Mouse (Mus musculus): ENCODE results near the gene Gm10065. TPM values are rescaled to one million over a fixed set of nuclear protein-coding genes. Genes with fewer than 3 reads are reported as not detected.

Gm10065 gene
- total and polyA plus RNA-seq, 3 experiments, result not detected

DNA sequence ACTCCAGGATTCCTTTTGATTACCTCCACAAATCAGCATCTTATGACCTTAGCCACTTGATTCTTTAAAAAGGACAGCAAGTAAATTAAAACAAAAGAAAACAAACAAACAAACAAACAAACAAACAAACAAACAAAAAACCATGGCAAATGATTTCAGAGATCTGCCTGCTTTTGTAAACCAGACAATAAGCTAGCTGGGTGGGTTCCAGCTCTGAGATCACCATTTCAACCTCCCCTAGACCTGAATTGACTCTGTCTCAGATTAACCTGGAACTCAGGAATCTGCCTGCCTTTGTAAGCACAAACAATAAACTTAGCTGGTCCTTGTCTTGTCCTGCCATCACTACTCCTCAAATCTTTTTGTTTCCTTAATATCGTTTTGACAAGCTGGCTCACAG, 7.6 kb upstream of the Gm10065 start:
- TF ChIP-seq MAFK (IDR thresholded peaks at IDR 0.05; ENCODE audit: borderline replicate concordance, low read depth, low read length) (no peak), POLR2AphosphoS2 (IDR thresholded peaks at IDR 0.05; ENCODE audit: low read length) (no peak)
- H3K27ac ChIP-seq (ENCODE audit: control insufficient read depth, low read depth, low read length), result no peak overlapping the region
- no peak overlapping the region for H3K9ac ChIP-seq (ENCODE audit: control insufficient read depth, low read depth, low read length, poor library complexity, severe bottlenecking)

DNA sequence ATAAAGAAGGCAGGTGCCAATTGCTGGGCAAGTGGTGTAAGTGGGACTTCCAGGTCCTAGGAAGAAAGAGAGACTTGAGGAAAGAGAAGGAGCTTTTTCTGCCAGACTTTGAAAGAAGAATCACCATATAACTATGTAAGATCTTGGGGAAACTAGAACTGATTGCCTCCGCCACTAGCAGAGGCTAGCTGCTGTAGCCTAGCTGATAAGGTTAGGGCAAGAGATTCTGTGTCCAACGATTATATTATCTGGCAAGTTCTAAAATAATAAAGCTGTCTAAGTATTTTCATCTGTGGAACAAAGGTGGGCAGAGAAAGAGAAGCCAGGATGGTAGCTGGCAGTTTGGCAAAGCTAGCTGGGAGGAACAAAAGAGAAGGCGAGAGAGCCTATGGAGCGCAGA, 6.8 kb downstream of the Gm10065 start:
- peaks cover 0 to 7% of the 10 kb centered on the region in 2 experiments; a peak in 2 of 4 replicates for H3K36me3 ChIP-seq (ENCODE audit: control insufficient read depth in 1 of 2, insufficient read depth in 2 of 2, low read length in 2 of 2)
- H3K27ac ChIP-seq (ENCODE audit: control insufficient read depth, low read depth, low read length), result no peak overlapping the region
- no peaks in the 10 kb centered on the region for H3K9me3 ChIP-seq (replicated peaks; ENCODE audit: insufficient read depth, low read length)
- TF ChIP-seq TAL1 (IDR thresholded peaks at IDR 0.05; ENCODE audit: low read length) (peak; percentile 12; the same call in 1 of the 2 replicates), GATA1 (IDR thresholded peaks at IDR 0.05; ENCODE audit: low read depth, low read length) (peak; percentile 78), EP300 (IDR thresholded peaks at IDR 0.05; ENCODE audit: low read depth in 1 of 2, low read length in 2 of 2) (peak; percentile 54 to 70; a peak in 3 of 4 replicates), TCF12 (IDR thresholded peaks at IDR 0.05; ENCODE audit: low read depth, low read length) (peak; percentile 71), ELF1 (IDR thresholded peaks at IDR 0.05; ENCODE audit: low read depth, low read length) (no peak), TBP (IDR thresholded peaks at IDR 0.05; ENCODE audit: low read depth, low read length) (no peak)
- peak; percentile 48 for DNase-seq (ENCODE audit: low read depth, low spot score)
- H3K27me3 ChIP-seq (ENCODE audit: control insufficient read depth in 1 of 2, insufficient read depth in 2 of 2, low read length in 2 of 2), result no peaks in the 10 kb centered on the region; a peak in 1 of 4 replicates
- no peaks in the 10 kb centered on the region for H3K79me2 ChIP-seq (ENCODE audit: control insufficient read depth, insufficient read depth, low read length, poor library complexity)
- H3K4me1 ChIP-seq (ENCODE audit: control insufficient read depth in 1 of 2, insufficient read depth in 2 of 2, low read length in 2 of 2), result peaks cover 0 to 7% of the 10 kb centered on the region in 2 experiments; a peak in 2 of 4 replicates
- H3K4me3 ChIP-seq (ENCODE audit: control insufficient read depth in 1 of 2, insufficient read depth in 1 of 2, low read depth in 2 of 2, low read length in 2 of 2), result peak overlapping the region in 1 of 2 experiments; percentile 19; a peak in 2 of 4 replicates
- H3K9ac ChIP-seq (ENCODE audit: control insufficient read depth, low read depth, low read length, poor library complexity, severe bottlenecking), result peak overlapping the region; percentile 30; the same call in 1 of the 2 replicates

More for the DNA sequence above, 7.6 kb upstream of the Gm10065 start:
- no peak for DNase-seq (ENCODE audit: low read depth, low spot score)
- Histone ChIP-seq H3K36me3 (ENCODE audit: control insufficient read depth in 1 of 2, insufficient read depth in 2 of 2, low read length in 2 of 2) (no peaks in the 10 kb centered on the region), H3K9me3 (replicated peaks; ENCODE audit: insufficient read depth, low read length) (no peaks in the 10 kb centered on the region), H3K4me3 (ENCODE audit: control insufficient read depth in 1 of 2, insufficient read depth in 1 of 2, low read depth in 2 of 2, low read length in 2 of 2) (no peak overlapping the region), H3K4me1 (ENCODE audit: control insufficient read depth in 1 of 2, insufficient read depth in 2 of 2, low read length in 2 of 2) (no peaks in the 10 kb centered on the region), H3K27me3 (ENCODE audit: control insufficient read depth in 1 of 2, insufficient read depth in 2 of 2, low read length in 2 of 2) (peaks cover 0 to 1% of the 10 kb centered on the region in 2 experiments; a peak in 2 of 4 replicates), H3K79me2 (ENCODE audit: control insufficient read depth, insufficient read depth, low read length, poor library complexity) (no peaks in the 10 kb centered on the region)

DNA sequence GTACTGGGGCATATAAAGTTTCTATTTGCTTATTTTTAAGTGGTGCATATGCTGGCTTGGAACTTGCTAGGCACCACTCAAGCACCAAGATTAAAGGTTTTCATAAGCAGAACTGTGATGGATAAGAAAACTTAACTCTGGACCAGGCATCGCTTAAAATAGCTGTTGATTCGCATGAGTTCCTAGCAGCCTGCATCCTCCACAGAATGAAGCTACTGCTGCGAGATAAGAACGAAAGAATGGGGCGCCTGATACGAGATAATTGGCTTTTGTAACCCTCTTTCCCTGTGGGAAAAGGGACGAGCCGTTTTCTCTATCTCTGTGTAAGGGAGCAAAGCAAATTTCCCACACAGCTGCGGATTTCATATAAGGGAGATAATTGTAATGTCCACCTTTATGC, 10.1 kb downstream of the Gm10065 start:
- Histone ChIP-seq H3K79me2 (ENCODE audit: control insufficient read depth, insufficient read depth, low read length, poor library complexity) (no peaks in the 10 kb centered on the region), H3K4me1 (ENCODE audit: control insufficient read depth in 1 of 2, insufficient read depth in 2 of 2, low read length in 2 of 2) (peaks cover 0 to 7% of the 10 kb centered on the region in 2 experiments; a peak in 2 of 4 replicates), H3K36me3 (ENCODE audit: control insufficient read depth in 1 of 2, insufficient read depth in 2 of 2, low read length in 2 of 2) (peaks cover 0 to 7% of the 10 kb centered on the region in 2 experiments; a peak in 2 of 4 replicates), H3K9me3 (replicated peaks; ENCODE audit: insufficient read depth, low read length) (no peaks in the 10 kb centered on the region), H3K27me3 (ENCODE audit: control insufficient read depth in 1 of 2, insufficient read depth in 2 of 2, low read length in 2 of 2) (peaks cover 0 to 3% of the 10 kb centered on the region in 2 experiments; a peak in 3 of 4 replicates), H3K4me3 (ENCODE audit: control insufficient read depth in 1 of 2, insufficient read depth in 1 of 2, low read depth in 2 of 2, low read length in 2 of 2) (0 out of 4 replicates have a peak overlapping the region, but pooled peaks of 1 of the 2 experiments have one; percentile 1), H3K9ac (ENCODE audit: control insufficient read depth, low read depth, low read length, poor library complexity, severe bottlenecking) (no peak overlapping the region), H3K27ac (ENCODE audit: control insufficient read depth, low read depth, low read length) (no peak overlapping the region)
- TF ChIP-seq CTCF (IDR thresholded peaks at IDR 0.05 in 2 of 3, conservative IDR thresholded peaks at IDR 0.05 in 1 of 3; ENCODE audit: control insufficient read depth in 1 of 3, insufficient read depth in 1 of 3, low read depth in 2 of 3, low read length in 3 of 3, poor library complexity in 1 of 3, severe bottlenecking in 1 of 3) (no peak), TCF12 (IDR thresholded peaks at IDR 0.05; ENCODE audit: low read depth, low read length) (peak; percentile 36; the same call in 1 of the 2 replicates), MXI1 (IDR thresholded peaks at IDR 0.05; ENCODE audit: low read depth, low read length) (0 out of 2 replicates have a peak, but pooled peaks have one; percentile 11), NELFE (IDR thresholded peaks at IDR 0.05; ENCODE audit: low read depth, low read length) (no peak), CHD2 (IDR thresholded peaks at IDR 0.05; ENCODE audit: low read length) (no peak), EP300 (IDR thresholded peaks at IDR 0.05; ENCODE audit: low read depth in 1 of 2, low read length in 2 of 2) (peak; percentile 39 to 53; a peak in 3 of 4 replicates), GATA1 (IDR thresholded peaks at IDR 0.05; ENCODE audit: low read depth, low read length) (peak; percentile 63), ETS1 (IDR thresholded peaks at IDR 0.05; ENCODE audit: low read depth, low read length) (0 out of 2 replicates have a peak, but pooled peaks have one; percentile 30), RCOR1 (IDR thresholded peaks at IDR 0.05; ENCODE audit: low read depth, low read length) (peak; percentile 31; the same call in 1 of the 2 replicates)
- peak; percentile 57 for DNase-seq (ENCODE audit: low read depth, low spot score)

Measured in MEL (cell line).